Mouse (Mus musculus) limb, embryonic 11.5 days (tissue): ENCODE results near the gene Zfp324. TPM values are rescaled to one million over a fixed set of nuclear protein-coding genes. Genes with fewer than 3 reads are reported as not detected.

Experiments
- polyA plus RNA-seq: library from polyadenylated mRNA; unstranded; fragments of >200 nt; fragmentation: Nextera tagmentation; extraction: Ambion mirVana; gene quantifications from 2 replicates; pipeline ENCODE4 v1.2.1, GENCODE M21; 2014

Gene Zfp324
- polyA plus RNA-seq, 1 experiment from 2014 or later: 8.2 TPM

Other genes with a start within 250 kb of the Zfp324 start
- not detected in 2 replicates for gene Vmn2r56, start 230.8 kb upstream of the Zfp324 start, polyA plus RNA-seq
- 11.6 and 17.7 TPM in 2 replicates for gene Zscan18, start 162.2 kb upstream of the Zfp324 start, polyA plus RNA-seq
- 18.5 and 21.1 TPM in 2 replicates for gene Zfp329, start 147.0 kb upstream of the Zfp324 start, polyA plus RNA-seq
- 38.3 and 38.4 TPM in 2 replicates for gene Zfp110, start 131.1 kb upstream of the Zfp324 start, polyA plus RNA-seq
- 6.3 and 7.7 TPM in 2 replicates for gene Zfp128, start 84.7 kb upstream of the Zfp324 start, polyA plus RNA-seq
- 28.1 and 29.0 TPM in 2 replicates for gene Zscan22, start 68.0 kb upstream of the Zfp324 start, polyA plus RNA-seq
- gene Rps5, start 43.5 kb upstream of the Zfp324 start, polyA plus RNA-seq: 1,067 and 1,071 TPM in 2 replicates
- 0.57 and 0.59 TPM in 2 replicates for gene Rnf225, start 38.4 kb upstream of the Zfp324 start, polyA plus RNA-seq
- gene Zfp446, start 12.0 kb downstream of the Zfp324 start, polyA plus RNA-seq: 7.5 and 10.3 TPM in 2 replicates
- gene Slc27a5, start 32.4 kb downstream of the Zfp324 start, polyA plus RNA-seq: not detected in 2 replicates
- gene Trim28, start 33.3 kb downstream of the Zfp324 start, polyA plus RNA-seq: 610 and 647 TPM in 2 replicates
- 30.6 and 31.5 TPM in 2 replicates for gene Zbtb45, start 44.2 kb downstream of the Zfp324 start, polyA plus RNA-seq
- 84.2 and 93.8 TPM in 2 replicates for gene Chmp2a, start 69.0 kb downstream of the Zfp324 start, polyA plus RNA-seq
- gene Ube2m, start 72.4 kb downstream of the Zfp324 start, polyA plus RNA-seq: 199 TPM in 2 replicates
- 2.3 TPM in 2 replicates for gene Mzf1, start 88.9 kb downstream of the Zfp324 start, polyA plus RNA-seq
- gene Vmn1r85, start 129.3 kb downstream of the Zfp324 start, polyA plus RNA-seq: not detected in 2 replicates
- gene Vmn1r86, start 154.1 kb downstream of the Zfp324 start, polyA plus RNA-seq: not detected in 2 replicates
- gene Vmn1r87, start 174.3 kb downstream of the Zfp324 start, polyA plus RNA-seq: not detected in 2 replicates
- not detected in 2 replicates for gene Vmn1r88, start 193.7 kb downstream of the Zfp324 start, polyA plus RNA-seq
- not detected in 2 replicates for gene Vmn1r89, start 247.2 kb downstream of the Zfp324 start, polyA plus RNA-seq